Mouse (Mus musculus) ES-E14 (cell line): ENCODE measurements at regions not wholly inside any gene's neighbourhood (a gene's known extent, or its start where the extent isn't known, plus 50 kb on each side); places are given as distances from the start of the nearest gene placed in this dataset.

Experiments
- DNase-seq: peaks from one replicate; pipeline ENCODE4 v3.0.0-alpha.2; 2013; ENCODE audit warnings: low read depth, low spot score
- H3K27ac ChIP-seq: 2 replicates; pipeline ENCODE4 v1.5.1; 2012; ENCODE audit warnings: low read depth, mild to moderate bottlenecking, low read length, moderate library complexity, mixed read lengths; ENCODE audit not compliant: poor library complexity, insufficient read depth, severe bottlenecking
- H3K36me3 ChIP-seq: 2 replicates; pipeline ENCODE4 v1.6.1; 2012; ENCODE audit warnings: mild to moderate bottlenecking, low read length, moderate library complexity, mixed read lengths; ENCODE audit not compliant: control insufficient read depth, poor library complexity, insufficient read depth, severe bottlenecking
- H3K4me1 ChIP-seq, 2 experiments: fragments of 150-350 bp in 1 of 2; sonication (generic) in 1 of 2; 2 replicates each; pipeline ENCODE4 v1.6.1; 2012; ENCODE audit warnings: low read length in 2 of 2, mild to moderate bottlenecking in 1 of 2, mixed read lengths in 1 of 2; ENCODE audit not compliant: control insufficient read depth in 2 of 2, insufficient read depth in 2 of 2, poor library complexity in 1 of 2
- H3K4me3 ChIP-seq, 2 experiments: fragments of 150-350 bp in 1 of 2; sonication (generic) in 1 of 2; 2 replicates each; pipeline ENCODE4 v1.5.1; 2012; ENCODE audit warnings: low read length in 2 of 2, low read depth in 1 of 2, mild to moderate bottlenecking in 1 of 2, mixed read lengths in 1 of 2; ENCODE audit not compliant: insufficient read depth in 1 of 2, poor library complexity in 1 of 2, severe bottlenecking in 1 of 2
- H3K9ac ChIP-seq: 2 replicates; pipeline ENCODE4 v1.6.1; 2012; ENCODE audit warnings: low read depth, mild to moderate bottlenecking, low read length, mixed read lengths; ENCODE audit not compliant: poor library complexity, insufficient read depth, severe bottlenecking
- H3K9me3 ChIP-seq: fragments of 150-350 bp; sonication (generic); 2 replicates; pipeline ENCODE4 v1.6.1; 2012; ENCODE audit warnings: low read depth, mild to moderate bottlenecking, low read length; ENCODE audit not compliant: control insufficient read depth, insufficient read depth
- CHD2 ChIP-seq: IDR thresholded peaks from 2 replicates; pipeline ENCODE4 v1.6.1; 2014; ENCODE audit warnings: mild to moderate bottlenecking, low read depth, low read length, inconsistent platforms
- HCFC1 ChIP-seq: IDR thresholded peaks from 2 replicates; pipeline ENCODE4 v1.6.1; 2012; ENCODE audit warnings: low read length, inconsistent platforms, borderline replicate concordance; ENCODE audit not compliant: insufficient read depth
- MAFK ChIP-seq: IDR thresholded peaks from 2 replicates; pipeline ENCODE4 v1.6.1; 2014; ENCODE audit warnings: mild to moderate bottlenecking, low read depth, low read length, inconsistent platforms; ENCODE audit not compliant: insufficient read depth
- ZC3H11A ChIP-seq: IDR thresholded peaks from 2 replicates; pipeline ENCODE4 v1.6.1; 2012; ENCODE audit warnings: low read depth, mild to moderate bottlenecking, inconsistent platforms, low read length, borderline replicate concordance
- ZNF384 ChIP-seq: IDR thresholded peaks from 2 replicates; pipeline ENCODE4 v1.6.1; 2012; ENCODE audit warnings: low read depth, low read length, inconsistent platforms
- in situ Hi-C, 2 experiments: fragments of 600-800 bp; cut with MboI; formaldehyde crosslinking; loops; one replicate each; pipeline ENCODE4 v1.15.1; 2025; ENCODE audit warnings: low sequenced_read_pairs in 2 of 2, inconsistent platforms in 1 of 2; ENCODE audit not compliant: unreplicated experiment in 2 of 2

DNA sequence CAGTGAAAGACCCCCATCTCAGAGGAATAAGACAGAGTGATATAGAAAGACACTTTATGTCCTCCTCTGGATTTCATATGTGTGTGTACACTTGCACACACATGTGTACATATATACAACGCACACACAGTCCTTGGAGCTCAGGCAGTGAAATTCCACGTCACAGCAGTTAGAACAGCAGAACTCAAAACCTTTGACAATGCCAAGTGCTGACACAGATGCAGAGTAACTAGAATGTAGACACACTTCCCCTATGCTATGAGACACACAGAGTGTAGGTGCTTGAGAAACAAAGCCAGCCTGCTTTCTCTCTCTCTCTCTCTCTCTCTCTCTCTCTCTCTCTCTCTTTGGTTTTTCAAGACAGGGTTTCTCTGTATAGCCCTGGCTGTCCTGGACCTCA is 92.7 kb downstream of the Zfp36l2 start:
- no peak overlapping the region for H3K9ac ChIP-seq
- in situ Hi-C loops: no loop called here
- DNase-seq: no peak
- H3K4me3 ChIP-seq: no peak overlapping the region
- H3K27ac ChIP-seq: no peak overlapping the region
- no peak for TF ChIP-seq MAFK
- TF ChIP-seq ZC3H11A: no peak
- no peak for TF ChIP-seq ZNF384
- no peak for TF ChIP-seq HCFC1
- TF ChIP-seq CHD2: no peak
- H3K4me1 ChIP-seq: peaks cover 0 to 6% of the 10 kb centered on the region in 2 experiments; a peak in 2 of 4 replicates
- no peaks in the 10 kb centered on the region for H3K9me3 ChIP-seq
- peaks cover 2% of the 10 kb centered on the region; the same call in 1 of the 2 replicates for H3K36me3 ChIP-seq

DNA sequence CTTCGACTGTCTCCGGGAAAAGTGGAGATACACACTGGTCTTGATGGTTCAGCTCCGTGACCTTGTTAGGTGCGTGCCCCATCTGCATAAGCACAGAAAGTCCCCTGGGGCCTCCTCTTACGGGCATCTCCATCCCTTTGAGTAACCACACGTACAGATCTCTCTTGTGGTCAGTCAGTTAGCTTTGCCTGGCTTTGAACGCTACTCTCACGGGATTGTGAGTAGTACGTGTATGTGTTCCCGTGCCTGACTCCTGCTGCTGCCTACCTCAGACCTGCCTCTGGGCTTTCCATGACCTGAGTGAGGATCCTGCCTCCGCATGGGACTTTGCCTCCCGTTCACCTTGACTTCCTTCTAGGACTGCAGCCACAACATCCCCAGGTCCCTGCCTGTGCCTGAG is 101.4 kb downstream of the Zfp36l2 start:
- no peak overlapping the region for H3K9ac ChIP-seq
- H3K27ac ChIP-seq: no peak overlapping the region
- peaks cover 0 to 5% of the 10 kb centered on the region in 2 experiments; a peak in 2 of 4 replicates for H3K4me1 ChIP-seq
- in situ Hi-C loops: no loop called here
- H3K9me3 ChIP-seq: no peaks in the 10 kb centered on the region
- no peak overlapping the region for H3K4me3 ChIP-seq
- peaks cover 2% of the 10 kb centered on the region; the same call in 1 of the 2 replicates for H3K36me3 ChIP-seq
- no peak for DNase-seq
- no peak for TF ChIP-seq CHD2
- no peak for TF ChIP-seq ZC3H11A
- TF ChIP-seq MAFK: no peak
- TF ChIP-seq ZNF384: no peak
- TF ChIP-seq HCFC1: no peak

DNA sequence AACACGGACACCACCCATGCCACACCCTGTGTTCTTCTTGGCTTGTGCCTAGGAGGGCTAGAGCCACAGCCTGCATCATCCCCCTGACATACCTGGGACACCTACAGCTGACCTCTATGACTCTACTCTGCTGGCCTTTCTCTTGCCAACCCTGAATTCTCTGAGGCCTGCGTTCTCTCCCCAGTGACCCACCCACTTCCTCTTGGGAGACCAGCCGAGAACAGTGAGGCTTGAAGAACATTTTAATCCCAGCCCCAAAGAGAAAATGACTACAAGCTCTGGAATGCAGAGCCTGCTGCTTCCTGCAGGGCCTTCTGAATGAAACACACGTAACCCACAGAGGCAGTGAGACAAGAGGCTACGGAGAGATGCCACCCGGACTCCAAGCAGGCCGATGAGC is 102.0 kb downstream of the Zfp36l2 start:
- no peak overlapping the region for H3K4me3 ChIP-seq

DNA sequence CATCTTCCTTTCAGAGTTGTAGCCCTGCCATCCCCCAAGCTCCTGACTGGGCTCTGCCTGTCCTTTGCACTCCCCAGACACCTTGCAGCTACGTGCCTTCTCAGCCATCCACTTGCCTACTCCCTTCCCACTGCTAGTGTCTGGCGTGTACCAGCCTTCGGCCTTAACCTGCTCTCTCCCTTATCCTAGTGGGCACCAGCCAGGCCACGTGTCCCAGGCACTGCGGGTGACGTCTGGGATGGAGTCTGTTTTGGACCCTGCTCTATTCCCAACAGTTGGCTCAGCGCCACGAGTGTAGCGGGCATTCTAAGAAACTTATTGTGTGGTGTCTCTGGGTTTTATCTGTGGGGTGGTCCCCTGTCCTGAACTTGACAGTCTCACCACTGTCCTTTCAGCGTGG is 102.5 kb downstream of the Zfp36l2 start:
- TF ChIP-seq MAFK: no peak
- TF ChIP-seq HCFC1: no peak
- no peak for TF ChIP-seq ZC3H11A
- no peak for TF ChIP-seq ZNF384
- no peak for TF ChIP-seq CHD2
- H3K9me3 ChIP-seq: no peaks in the 10 kb centered on the region
- H3K27ac ChIP-seq: no peak overlapping the region

More for the DNA sequence above, 102.0 kb downstream of the Zfp36l2 start:
- no peak for DNase-seq
- Histone ChIP-seq H3K36me3 (peaks cover 2% of the 10 kb centered on the region; the same call in 1 of the 2 replicates), H3K9me3 (no peaks in the 10 kb centered on the region), H3K9ac (no peak overlapping the region), H3K4me1 (peaks cover 0 to 5% of the 10 kb centered on the region in 2 experiments; a peak in 2 of 4 replicates), H3K27ac (no peak overlapping the region)
- in situ Hi-C loops: no loop called here
- TF ChIP-seq MAFK: no peak

More for the DNA sequence above, 102.5 kb downstream of the Zfp36l2 start:
- no peak overlapping the region for H3K4me3 ChIP-seq
- H3K36me3 ChIP-seq: peaks cover under 1% of the 10 kb centered on the region; the same call in 1 of the 2 replicates
- peaks cover 0 to 5% of the 10 kb centered on the region in 2 experiments; a peak in 2 of 4 replicates for H3K4me1 ChIP-seq
- no peak for DNase-seq
- no peak overlapping the region for H3K9ac ChIP-seq
- in situ Hi-C loops: no loop called here
